Mouse (Mus musculus): ENCODE results near the gene Mapk8ip3.

Mapk8ip3 gene

GRCm38 (mm10) chr17:24902124-24902523 lies 34.7 kb downstream of the Mapk8ip3 start:
- no peak for DNase-seq (ENCODE audit: low spot score)

GRCm38 (mm10) chr17:24900014-24900413 lies 36.8 kb downstream of the Mapk8ip3 start:
- no peak for DNase-seq (ENCODE audit: low spot score)

- DNase-seq (ENCODE audit: low spot score) = peak; percentile 45
These were observed 37.6 kb downstream of the Mapk8ip3 start for GRCm38 (mm10) chr17:24899153-24899552.

DNA sequence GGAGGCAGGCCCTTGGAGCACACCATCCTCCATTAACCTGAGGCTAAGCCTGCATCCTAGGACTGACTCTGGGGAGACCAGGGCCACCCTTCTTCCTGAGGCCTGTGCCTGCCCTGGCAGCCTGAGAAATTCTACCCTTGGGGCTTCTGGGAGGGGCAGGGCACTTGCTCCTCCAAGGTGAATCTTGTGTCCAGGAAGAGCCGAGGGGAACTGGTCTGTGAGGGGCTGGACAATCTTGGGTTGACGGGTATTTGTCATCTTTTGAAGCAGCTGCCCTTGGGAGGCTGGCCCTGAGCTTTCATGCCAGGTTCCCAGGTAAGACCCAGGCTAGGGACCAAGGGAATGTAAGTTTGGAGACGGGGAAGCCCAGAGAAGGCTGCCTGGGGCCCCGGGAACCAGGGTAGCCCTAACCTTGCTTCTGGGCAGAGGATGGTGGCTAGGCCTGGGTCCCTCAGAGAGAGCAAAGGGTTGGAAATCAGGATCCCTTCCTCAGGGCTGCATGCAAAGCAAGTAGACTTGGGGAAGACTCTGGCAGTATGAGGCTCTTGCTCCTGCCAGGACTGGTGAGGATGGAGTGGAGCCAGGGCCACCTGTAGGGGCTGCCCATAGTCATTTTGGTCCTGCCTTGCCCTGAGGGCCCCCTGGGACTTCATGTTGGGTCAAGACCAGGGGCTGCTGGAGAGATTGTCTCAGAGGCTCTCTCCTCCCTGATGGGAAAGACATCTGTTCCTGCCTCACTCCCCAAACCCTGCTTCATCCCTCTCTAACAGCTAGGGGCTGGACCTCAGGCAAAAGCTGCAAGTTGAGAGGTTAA lies 38.5 kb downstream of the Mapk8ip3 start:
- DNase-seq (ENCODE audit: low spot score) = no peak

GRCm38 (mm10) chr17:24897600-24897999 lies 39.2 kb downstream of the Mapk8ip3 start:
- no peak for DNase-seq (ENCODE audit: low spot score)

DNA sequence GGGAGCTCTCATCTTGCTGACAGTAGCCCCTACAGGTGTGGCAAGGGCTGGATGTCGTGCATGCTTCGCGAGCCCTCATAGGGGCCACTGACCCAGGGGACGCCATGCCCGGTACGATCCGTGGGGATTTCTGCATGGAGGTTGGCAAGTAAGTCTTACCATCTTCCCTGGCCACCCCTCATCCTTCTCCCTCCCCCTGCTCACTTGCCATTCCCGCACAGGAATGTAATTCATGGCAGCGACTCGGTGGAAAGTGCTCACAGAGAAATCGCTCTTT lies 39.8 kb downstream of the Mapk8ip3 start:
- DNase-seq (ENCODE audit: low spot score) = no peak

DNA sequence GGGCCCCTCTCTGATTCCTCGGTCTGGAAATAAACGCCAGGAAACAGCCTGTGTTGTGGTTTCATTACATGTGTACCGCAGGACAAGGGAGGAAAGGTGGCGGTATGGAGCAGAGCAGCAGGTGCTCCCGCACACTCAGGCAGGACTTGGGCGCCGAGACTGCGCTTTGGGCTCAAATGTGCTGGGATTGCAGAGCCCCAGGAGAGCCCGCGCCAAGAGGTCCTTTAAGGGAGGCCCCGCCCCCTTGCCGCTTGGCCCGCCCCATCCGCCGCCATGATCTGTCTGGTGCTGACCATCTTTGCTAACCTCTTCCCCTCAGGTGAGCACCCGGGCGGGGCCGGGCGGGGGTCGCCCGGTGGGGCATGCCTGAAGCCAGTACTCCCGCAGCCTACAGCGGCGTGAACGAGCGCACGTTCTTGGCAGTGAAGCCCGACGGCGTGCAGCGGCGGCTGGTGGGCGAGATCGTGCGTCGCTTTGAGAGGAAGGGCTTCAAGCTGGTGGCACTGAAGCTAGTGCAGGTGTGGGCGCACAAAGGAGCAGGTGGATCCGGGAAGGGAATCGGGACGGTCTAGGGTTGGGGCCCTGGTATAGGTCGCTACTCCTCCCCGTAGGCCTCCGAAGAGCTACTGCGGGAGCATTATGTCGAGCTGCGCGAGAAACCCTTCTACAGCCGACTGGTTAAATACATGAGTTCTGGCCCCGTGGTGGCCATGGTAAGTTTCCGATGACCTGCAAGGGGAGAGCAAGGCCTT lies 40.4 kb downstream of the Mapk8ip3 start, which contains the start of gene Nme3:
Gene Nme3 (plus strand): TSS at position 260 of the 752 bp plus-strand sequence.
- DNase-seq (ENCODE audit: low spot score) = peak; percentile 74

DNA sequence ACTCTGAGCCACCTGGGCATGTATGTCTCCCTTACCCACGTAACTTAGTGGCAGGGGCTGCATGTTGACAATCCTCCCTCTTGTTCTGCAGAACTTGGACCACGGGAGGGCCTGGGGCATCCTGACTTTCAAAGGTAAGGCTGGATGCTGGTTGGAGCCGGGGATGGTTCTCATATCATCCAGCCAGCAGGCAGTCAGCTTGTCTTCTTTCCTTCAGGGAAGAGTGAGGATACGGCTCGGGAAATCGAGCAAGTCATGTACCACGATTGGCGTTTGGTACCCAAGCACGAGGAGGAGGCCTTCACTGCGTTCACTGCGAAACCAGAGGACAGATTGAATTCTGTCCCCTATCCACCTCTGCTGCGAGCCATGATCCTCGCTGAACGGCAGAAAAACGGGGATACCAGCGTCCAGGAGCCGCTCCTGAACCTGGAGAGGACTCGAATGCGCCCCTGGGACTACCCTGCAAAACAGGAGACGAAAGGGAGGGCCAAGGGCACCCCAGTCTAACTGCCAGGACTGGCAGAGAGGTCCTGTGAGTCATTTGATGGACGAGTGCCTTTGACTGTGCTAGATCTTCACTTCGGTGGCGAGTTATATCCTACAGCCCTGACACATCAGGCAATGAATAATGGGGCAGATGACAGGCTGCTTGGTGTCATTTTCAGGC lies 41.1 kb downstream of the Mapk8ip3 start:
- DNase-seq (ENCODE audit: low spot score) = peak; percentile 63

GRCm38 (mm10) chr17:24894995-24895547 lies 41.7 kb downstream of the Mapk8ip3 start, which contains the start of the genes Eme2 and Mrps34:
Eme2 (minus strand) TSS chr17:24895087.
Mrps34 (plus strand) TSS chr17:24895116.
- peak; percentile 92 for DNase-seq (ENCODE audit: low spot score)

GRCm38 (mm10) chr17:24894061-24894994 lies 42.4 kb downstream of the Mapk8ip3 start:
- peak; percentile 34 for DNase-seq (ENCODE audit: low spot score)

- DNase-seq (ENCODE audit: low spot score) = no peak
These were observed 43.5 kb downstream of the Mapk8ip3 start for GRCm38 (mm10) chr17:24893276-24893675.

- DNase-seq (ENCODE audit: low spot score) = no peak
These were observed 44.0 kb downstream of the Mapk8ip3 start for GRCm38 (mm10) chr17:24892785-24893184.

- no peak for DNase-seq (ENCODE audit: low spot score)
These were observed 45.5 kb downstream of the Mapk8ip3 start for GRCm38 (mm10) chr17:24891321-24891720.

- DNase-seq (ENCODE audit: low spot score) = no peak
These were observed 46.4 kb downstream of the Mapk8ip3 start for GRCm38 (mm10) chr17:24890151-24891092.

DNA sequence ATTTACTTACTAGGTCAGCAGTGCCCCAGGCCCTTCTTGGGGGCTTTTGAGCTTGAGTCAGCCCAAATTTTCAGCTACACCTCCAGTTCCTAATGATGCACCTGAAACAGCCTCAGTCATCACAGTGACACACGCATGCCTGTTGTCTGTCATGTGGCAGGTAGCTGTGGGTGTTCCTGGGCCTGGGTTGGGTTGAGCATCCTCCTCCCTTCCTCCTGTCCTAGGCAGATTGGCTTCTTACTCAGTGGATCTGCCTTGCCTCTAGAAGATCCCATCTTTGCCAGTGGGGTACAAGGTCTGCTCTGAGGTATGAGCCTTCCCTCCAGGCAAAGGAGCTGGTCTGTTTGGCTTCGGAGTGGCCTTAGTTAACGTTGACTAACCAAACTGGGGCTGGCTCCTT lies 47.9 kb downstream of the Mapk8ip3 start:
- DNase-seq (ENCODE audit: low spot score) = no peak

DNA sequence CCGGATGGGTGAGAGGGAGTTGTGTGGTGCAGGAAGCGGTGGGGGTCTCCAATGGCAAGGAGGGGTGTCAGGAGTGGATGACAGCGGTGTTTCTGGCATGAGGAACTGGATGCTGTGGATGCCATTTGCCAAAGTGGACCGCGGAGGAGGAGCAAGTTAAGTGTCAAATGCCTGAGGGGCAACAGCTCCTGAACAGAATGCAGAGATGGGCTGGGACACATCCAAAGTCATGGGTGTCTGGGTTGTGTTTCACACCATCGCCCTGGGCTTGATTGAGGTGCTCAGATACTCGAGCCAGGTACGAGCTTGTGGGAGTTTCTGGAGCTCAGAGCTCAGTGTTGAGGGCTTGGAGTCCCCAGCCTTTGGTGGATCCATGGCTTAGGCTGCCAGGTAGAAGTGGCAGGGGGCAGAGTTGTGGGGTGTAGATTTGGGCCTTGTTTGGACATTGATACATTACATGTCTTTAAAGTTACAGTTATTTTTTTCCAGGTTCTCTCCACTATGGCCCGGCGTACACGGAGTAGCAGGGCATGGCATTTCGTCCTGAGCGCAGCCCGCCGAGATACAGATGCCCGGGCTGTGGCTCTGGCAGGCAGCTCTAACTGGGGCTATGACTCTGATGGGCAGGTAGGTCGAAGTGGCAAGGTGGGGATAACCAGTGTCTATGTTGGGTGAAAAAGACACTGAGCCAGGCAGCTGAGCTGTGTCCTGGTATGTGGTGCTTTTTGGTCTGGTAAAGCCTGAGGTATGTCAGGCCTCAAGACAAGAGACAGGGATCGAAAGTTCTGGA lies 49.3 kb downstream of the Mapk8ip3 start:
- DNase-seq (ENCODE audit: low spot score) = peak; percentile 31

- no peak for DNase-seq (ENCODE audit: low spot score)
These were observed 49.9 kb downstream of the Mapk8ip3 start for GRCm38 (mm10) chr17:24886932-24887271.

- DNase-seq (ENCODE audit: low spot score) = peak; percentile 100
These were observed 50.4 kb downstream of the Mapk8ip3 start, which contains the start of the genes Nubp2 and Spsb3 for GRCm38 (mm10) chr17:24886134-24886931. Nubp2 (minus strand) TSS chr17:24886349. Spsb3 (plus strand) TSS chr17:24886643.
